Mouse (Mus musculus) ES-E14 (cell line): Measurements from ENCODE around the gene Rundc1. TPM values are rescaled to one million over a fixed set of nuclear protein-coding genes. Genes with fewer than 3 reads are reported as not detected.
"Not testable (repeated sequence)": the region's sequence is repeated elsewhere in the genome, so short reads cannot be mapped to it uniquely, and the experiment has no call there.

ENCODE experiments used
- DNase-seq: peaks from one replicate; pipeline ENCODE4 v3.0.0-alpha.2; 2013; ENCODE audit warnings: low read depth, low spot score
- H3K27ac ChIP-seq: 2 replicates; pipeline ENCODE4 v1.5.1; 2012; ENCODE audit warnings: low read depth, mild to moderate bottlenecking, low read length, moderate library complexity, mixed read lengths; ENCODE audit not compliant: poor library complexity, insufficient read depth, severe bottlenecking
- H3K36me3 ChIP-seq: 2 replicates; pipeline ENCODE4 v1.6.1; 2012; ENCODE audit warnings: mild to moderate bottlenecking, low read length, moderate library complexity, mixed read lengths; ENCODE audit not compliant: control insufficient read depth, poor library complexity, insufficient read depth, severe bottlenecking
- H3K4me1 ChIP-seq, 2 experiments: fragments of 150-350 bp in 1 of 2; sonication (generic) in 1 of 2; 2 replicates each; pipeline ENCODE4 v1.6.1; 2012; ENCODE audit warnings: low read length in 2 of 2, mild to moderate bottlenecking in 1 of 2, mixed read lengths in 1 of 2; ENCODE audit not compliant: control insufficient read depth in 2 of 2, insufficient read depth in 2 of 2, poor library complexity in 1 of 2
- H3K4me3 ChIP-seq, 2 experiments: fragments of 150-350 bp in 1 of 2; sonication (generic) in 1 of 2; 2 replicates each; pipeline ENCODE4 v1.5.1; 2012; ENCODE audit warnings: low read length in 2 of 2, low read depth in 1 of 2, mild to moderate bottlenecking in 1 of 2, mixed read lengths in 1 of 2; ENCODE audit not compliant: insufficient read depth in 1 of 2, poor library complexity in 1 of 2, severe bottlenecking in 1 of 2
- H3K9ac ChIP-seq: 2 replicates; pipeline ENCODE4 v1.6.1; 2012; ENCODE audit warnings: low read depth, mild to moderate bottlenecking, low read length, mixed read lengths; ENCODE audit not compliant: poor library complexity, insufficient read depth, severe bottlenecking
- H3K9me3 ChIP-seq: fragments of 150-350 bp; sonication (generic); 2 replicates; pipeline ENCODE4 v1.6.1; 2012; ENCODE audit warnings: low read depth, mild to moderate bottlenecking, low read length; ENCODE audit not compliant: control insufficient read depth, insufficient read depth
- CHD2 ChIP-seq: IDR thresholded peaks from 2 replicates; pipeline ENCODE4 v1.6.1; 2014; ENCODE audit warnings: mild to moderate bottlenecking, low read depth, low read length, inconsistent platforms
- HCFC1 ChIP-seq: IDR thresholded peaks from 2 replicates; pipeline ENCODE4 v1.6.1; 2012; ENCODE audit warnings: low read length, inconsistent platforms, borderline replicate concordance; ENCODE audit not compliant: insufficient read depth
- MAFK ChIP-seq: IDR thresholded peaks from 2 replicates; pipeline ENCODE4 v1.6.1; 2014; ENCODE audit warnings: mild to moderate bottlenecking, low read depth, low read length, inconsistent platforms; ENCODE audit not compliant: insufficient read depth
- ZC3H11A ChIP-seq: IDR thresholded peaks from 2 replicates; pipeline ENCODE4 v1.6.1; 2012; ENCODE audit warnings: low read depth, mild to moderate bottlenecking, inconsistent platforms, low read length, borderline replicate concordance
- ZNF384 ChIP-seq: IDR thresholded peaks from 2 replicates; pipeline ENCODE4 v1.6.1; 2012; ENCODE audit warnings: low read depth, low read length, inconsistent platforms
- in situ Hi-C, 2 experiments: fragments of 600-800 bp; cut with MboI; formaldehyde crosslinking; loops; one replicate each; pipeline ENCODE4 v1.15.1; 2025; ENCODE audit warnings: low sequenced_read_pairs in 2 of 2, inconsistent platforms in 1 of 2; ENCODE audit not compliant: unreplicated experiment in 2 of 2
- total RNA-seq: library from RNA; depleted of rRNA; stranded (reverse); fragments of 300-350 nt; gene quantifications from 2 replicates; pipeline ENCODE4 v1.2.3, GENCODE M21; 2012

Gene Rundc1
- total RNA-seq, 1 experiment: 6.9 TPM

GRCm38 (mm10) chr11:101441450-101442126, 16.7 kb downstream of the Rundc1 start:
- H3K9ac ChIP-seq, H3K4me1 ChIP-seq, H3K9me3 ChIP-seq, in situ Hi-C loops, H3K27ac ChIP-seq, DNase-seq: not testable (repeated sequence)
- H3K36me3 ChIP-seq: peaks cover 25% of the 10 kb centered on the region
- TF ChIP-seq ZNF384: 0 out of 2 replicates have a peak, but pooled peaks have one; percentile 33
- H3K4me3 ChIP-seq: peak overlapping the region in 1 of 2 experiments; percentile 22; a peak in 1 of 4 replicates

GRCm38 (mm10) chr11:101442127-101442693, 17.3 kb downstream of the Rundc1 start, which contains the start of gene Rpl27:
Rpl27 (plus strand) TSS chr11:101442298.
- TF ChIP-seq ZC3H11A (no peak), HCFC1 (peak; percentile 94), MAFK (peak; percentile 27; the same call in 1 of the 2 replicates), CHD2 (peak; percentile 69), ZNF384 (peak; percentile 94)
- in situ Hi-C loops: no loop called here
- peaks cover 0 to 6% of the 10 kb centered on the region in 2 experiments; a peak in 2 of 4 replicates for H3K4me1 ChIP-seq

GRCm38 (mm10) chr11:101442760-101443159, 17.9 kb downstream of the Rundc1 start:
- peak overlapping the region; percentile 87 to 90 for H3K4me3 ChIP-seq
- H3K4me1 ChIP-seq: peaks cover 0 to 5% of the 10 kb centered on the region in 2 experiments; a peak in 1 of 4 replicates
- peak overlapping the region; percentile 87 for H3K27ac ChIP-seq
- H3K9ac ChIP-seq: peak overlapping the region; percentile 95
- no peak for DNase-seq
- H3K9me3 ChIP-seq: no peaks in the 10 kb centered on the region
- in situ Hi-C loops: no loop called here
- peaks cover 25% of the 10 kb centered on the region for H3K36me3 ChIP-seq
- TF ChIP-seq HCFC1 (no peak), MAFK (no peak), CHD2 (no peak), ZNF384 (no peak), ZC3H11A (no peak)

More at GRCm38 (mm10) chr11:101442127-101442693, 17.3 kb downstream of the Rundc1 start, which contains the start of gene Rpl27:
- H3K9me3 ChIP-seq: no peaks in the 10 kb centered on the region
- peaks cover 25% of the 10 kb centered on the region for H3K36me3 ChIP-seq
- peak; percentile 99 for DNase-seq
- peak within 1 kb of the TSS; percentile 87 for H3K27ac ChIP-seq
- peak within 1 kb of the TSS; percentile 87 to 90 for H3K4me3 ChIP-seq
- peak within 1 kb of the TSS; percentile 95 for H3K9ac ChIP-seq

GRCm38 (mm10) chr11:101446319-101446718, 21.4 kb downstream of the Rundc1 start:
- Histone ChIP-seq H3K4me1 (peaks cover 3 to 8% of the 10 kb centered on the region in 2 experiments; a peak in 2 of 4 replicates), H3K4me3 (no peak overlapping the region), H3K9ac (no peak overlapping the region), H3K36me3 (peaks cover 25% of the 10 kb centered on the region), H3K9me3 (no peaks in the 10 kb centered on the region), H3K27ac (0 out of 2 replicates have a peak overlapping the region, but pooled peaks have one; percentile 23)
- no peak for DNase-seq
- in situ Hi-C loops: no loop called here
- TF ChIP-seq CHD2 (peak; percentile 52; the same call in 1 of the 2 replicates), HCFC1 (no peak)
